Mouse (Mus musculus): Measurements from ENCODE around the gene Slc25a39.

- TF ChIP-seq CTCF (IDR thresholded peaks at IDR 0.05; ENCODE audit: extremely low read depth, insufficient read length, insufficient replicate concordance, low read depth, low read length) (no peak), POLR2A (IDR thresholded peaks at IDR 0.05; ENCODE audit: low read depth, low read length) (no peak)
Observed at GRCm38 (mm10) chr11:102445264-102445890, 37.6 kb upstream of the Slc25a39 start.
